Mouse (Mus musculus): ENCODE measurements around the gene Pigr. TPM values are rescaled to one million over a fixed set of nuclear protein-coding genes. Genes with fewer than 3 reads are reported as not detected.
A peak's percentile ranks its signal among the peaks of the same experiment; 100 is the strongest.

Pigr gene
- polyA plus RNA-seq, 1 experiment from 2014 or later = 0.46 TPM

DNA sequence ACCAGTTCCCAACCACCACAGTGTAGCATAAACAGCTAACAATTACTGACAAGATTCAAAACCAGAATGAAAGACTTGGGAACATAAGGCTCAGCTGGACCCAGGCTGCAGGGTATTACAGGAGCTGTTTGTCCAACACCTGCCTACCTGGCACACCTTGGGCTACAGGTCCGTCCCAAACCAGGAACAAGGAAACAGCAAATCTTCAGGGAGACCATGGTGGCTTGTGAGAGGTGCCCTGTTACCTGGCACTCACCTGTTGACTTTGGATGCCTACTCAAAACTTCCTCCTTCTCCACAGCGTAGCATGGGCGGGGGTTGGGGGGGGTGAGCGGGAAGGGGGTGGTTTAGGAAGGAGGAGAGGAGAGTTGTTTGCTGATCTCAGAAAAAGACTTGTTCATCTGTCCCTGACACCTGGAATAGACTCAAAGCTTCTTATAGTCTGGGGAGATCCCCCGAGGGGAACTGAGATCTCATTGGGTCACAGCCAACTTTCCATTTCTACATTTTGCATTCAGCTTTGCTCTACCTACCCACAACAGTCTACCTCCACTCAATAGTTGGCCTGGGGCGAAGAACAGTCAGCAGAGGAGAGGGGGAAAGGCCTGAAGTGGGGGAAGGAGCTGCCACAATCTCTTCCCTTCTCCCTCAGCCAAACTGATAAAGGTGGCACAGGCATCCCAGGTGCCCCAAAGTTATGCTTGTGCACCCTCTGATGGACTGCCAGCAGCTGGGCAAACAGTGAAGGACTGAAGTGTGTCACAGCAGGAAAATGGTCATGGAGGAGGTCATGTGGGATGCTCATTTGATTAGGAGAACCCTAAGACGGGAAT, 6.0 kb upstream of the Pigr start:
- H3K36me3 ChIP-seq (ENCODE audit: control insufficient read depth, insufficient read depth) = no peaks in the 10 kb centered on the region
- no peak overlapping the region for H3K4me2 ChIP-seq (ENCODE audit: low read depth, low read length)
- no peak overlapping the region for H3K27ac ChIP-seq (ENCODE audit: low read length)
- no peaks in the 10 kb centered on the region for H3K4me1 ChIP-seq (ENCODE audit: control insufficient read depth, insufficient read depth, low read length)
- no peak overlapping the region for H3K9ac ChIP-seq (ENCODE audit: low read length)
- no peaks in the 10 kb centered on the region for H3K27me3 ChIP-seq (ENCODE audit: control insufficient read depth, insufficient read depth, low read length)
- no peaks in the 10 kb centered on the region for H3K9me3 ChIP-seq (replicated peaks; ENCODE audit: control insufficient read depth, low read length)
- no peak for ATAC-seq (replicated peaks; ENCODE audit: extremely low read depth, insufficient read depth, low FRiP score)
- 82% methylated on average over 7 of the region's 7 CpGs for WGBS
- H3K4me3 ChIP-seq (ENCODE audit: low read length) = no peak overlapping the region

DNA sequence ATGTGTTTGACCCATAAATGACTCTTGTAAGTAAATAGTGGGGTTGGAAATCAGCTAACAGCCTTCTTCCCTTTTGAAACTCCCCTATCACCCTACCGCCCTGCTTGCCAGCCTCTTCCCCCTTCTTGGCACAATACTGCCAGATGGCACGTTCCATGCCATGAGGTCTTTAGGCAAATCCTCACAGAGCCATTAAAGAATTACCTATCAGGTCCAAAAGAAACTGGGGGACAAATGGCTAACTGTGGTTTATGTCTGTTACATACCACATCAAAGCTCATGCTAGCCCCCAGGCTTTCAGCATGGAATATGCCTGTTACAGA, 5.4 kb upstream of the Pigr start:
- Histone ChIP-seq H3K27ac (ENCODE audit: low read length) (no peak overlapping the region), H3K9ac (ENCODE audit: low read length) (no peak overlapping the region), H3K36me3 (ENCODE audit: control insufficient read depth, insufficient read depth) (no peaks in the 10 kb centered on the region), H3K9me3 (replicated peaks; ENCODE audit: control insufficient read depth, low read length) (no peaks in the 10 kb centered on the region), H3K27me3 (ENCODE audit: control insufficient read depth, insufficient read depth, low read length) (no peaks in the 10 kb centered on the region), H3K4me2 (ENCODE audit: low read depth, low read length) (no peak overlapping the region), H3K4me1 (ENCODE audit: control insufficient read depth, insufficient read depth, low read length) (no peaks in the 10 kb centered on the region), H3K4me3 (ENCODE audit: low read length) (no peak overlapping the region)
- WGBS = 73% methylated on average over 2 of the region's 2 CpGs
- no peak for ATAC-seq (replicated peaks; ENCODE audit: extremely low read depth, insufficient read depth, low FRiP score)

DNA sequence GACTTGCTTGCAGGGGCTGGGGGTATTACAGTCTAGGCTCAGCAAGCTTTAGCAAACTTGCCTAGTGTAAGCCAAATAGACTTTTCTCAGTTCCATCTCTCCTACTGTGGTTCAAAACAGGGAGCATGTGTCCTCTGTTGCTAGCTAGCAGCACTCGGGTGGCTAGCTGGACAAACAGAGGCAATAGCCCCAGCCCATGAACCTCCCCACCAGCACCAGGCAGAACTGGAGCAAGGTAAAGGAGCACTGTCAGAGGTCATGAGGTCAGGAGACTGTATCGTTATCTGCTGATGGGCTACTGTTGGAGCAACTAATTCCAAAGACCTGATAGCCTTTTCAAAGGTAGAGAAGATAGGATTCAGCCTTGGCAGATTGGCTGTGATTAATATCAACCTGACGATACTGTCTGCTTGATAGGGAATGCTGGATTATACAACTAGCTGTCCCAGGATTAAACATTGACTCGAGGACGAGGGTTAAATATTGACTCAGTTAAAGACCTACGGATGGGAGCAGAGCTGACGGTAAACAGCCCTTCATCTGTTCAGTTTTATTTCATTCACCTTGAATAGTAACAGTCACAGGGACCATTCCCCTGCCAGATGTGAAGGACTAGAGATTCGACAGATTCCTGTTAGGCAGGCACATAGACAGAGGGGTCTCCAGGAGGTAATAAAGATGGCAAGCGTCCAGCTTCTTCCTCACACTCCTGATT, 4.4 kb upstream of the Pigr start:
- H3K4me1 ChIP-seq (ENCODE audit: control insufficient read depth, insufficient read depth, low read length) = no peaks in the 10 kb centered on the region
- H3K36me3 ChIP-seq (ENCODE audit: control insufficient read depth, insufficient read depth) = no peaks in the 10 kb centered on the region
- no peak overlapping the region for H3K4me2 ChIP-seq (ENCODE audit: low read depth, low read length)
- H3K9ac ChIP-seq (ENCODE audit: low read length) = no peak overlapping the region
- no peaks in the 10 kb centered on the region for H3K9me3 ChIP-seq (replicated peaks; ENCODE audit: control insufficient read depth, low read length)
- H3K27me3 ChIP-seq (ENCODE audit: control insufficient read depth, insufficient read depth, low read length) = no peaks in the 10 kb centered on the region
- no peak overlapping the region for H3K4me3 ChIP-seq (ENCODE audit: low read length)
- no peak for ATAC-seq (replicated peaks; ENCODE audit: extremely low read depth, insufficient read depth, low FRiP score)
- 75% methylated on average over 9 of the region's 9 CpGs for WGBS
- H3K27ac ChIP-seq (ENCODE audit: low read length) = no peak overlapping the region

DNA sequence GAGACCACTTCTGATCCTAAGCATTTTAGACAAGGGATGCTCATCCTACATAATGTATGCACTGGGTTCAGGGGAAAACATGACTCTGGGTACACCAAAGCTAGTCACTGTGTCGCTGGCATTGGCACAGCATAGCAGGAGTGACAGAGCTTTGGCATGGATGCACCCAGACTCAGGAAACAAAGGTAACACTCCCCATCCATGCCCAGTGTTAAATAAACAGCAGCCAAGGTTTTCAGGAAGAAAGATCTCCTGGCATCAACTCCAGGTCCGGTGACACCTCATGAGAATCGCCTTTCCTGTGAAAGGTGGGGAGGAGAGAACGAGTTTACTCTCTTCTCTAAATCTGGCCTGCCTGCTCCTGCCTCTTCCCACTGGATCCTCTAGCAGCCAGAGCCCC, 2.2 kb downstream of the Pigr start:
- Histone ChIP-seq H3K36me3 (ENCODE audit: control insufficient read depth, insufficient read depth) (no peaks in the 10 kb centered on the region), H3K9ac (ENCODE audit: low read length) (no peak overlapping the region), H3K4me2 (ENCODE audit: low read depth, low read length) (no peak overlapping the region), H3K4me3 (ENCODE audit: low read length) (no peak overlapping the region), H3K4me1 (ENCODE audit: control insufficient read depth, insufficient read depth, low read length) (peaks cover 5% of the 10 kb centered on the region), H3K9me3 (replicated peaks; ENCODE audit: control insufficient read depth, low read length) (no peaks in the 10 kb centered on the region), H3K27me3 (ENCODE audit: control insufficient read depth, insufficient read depth, low read length) (no peaks in the 10 kb centered on the region), H3K27ac (ENCODE audit: low read length) (no peak overlapping the region)
- ATAC-seq (replicated peaks; ENCODE audit: extremely low read depth, insufficient read depth, low FRiP score) = no peak
- 76% methylated on average over 4 of the region's 4 CpGs for WGBS

DNA sequence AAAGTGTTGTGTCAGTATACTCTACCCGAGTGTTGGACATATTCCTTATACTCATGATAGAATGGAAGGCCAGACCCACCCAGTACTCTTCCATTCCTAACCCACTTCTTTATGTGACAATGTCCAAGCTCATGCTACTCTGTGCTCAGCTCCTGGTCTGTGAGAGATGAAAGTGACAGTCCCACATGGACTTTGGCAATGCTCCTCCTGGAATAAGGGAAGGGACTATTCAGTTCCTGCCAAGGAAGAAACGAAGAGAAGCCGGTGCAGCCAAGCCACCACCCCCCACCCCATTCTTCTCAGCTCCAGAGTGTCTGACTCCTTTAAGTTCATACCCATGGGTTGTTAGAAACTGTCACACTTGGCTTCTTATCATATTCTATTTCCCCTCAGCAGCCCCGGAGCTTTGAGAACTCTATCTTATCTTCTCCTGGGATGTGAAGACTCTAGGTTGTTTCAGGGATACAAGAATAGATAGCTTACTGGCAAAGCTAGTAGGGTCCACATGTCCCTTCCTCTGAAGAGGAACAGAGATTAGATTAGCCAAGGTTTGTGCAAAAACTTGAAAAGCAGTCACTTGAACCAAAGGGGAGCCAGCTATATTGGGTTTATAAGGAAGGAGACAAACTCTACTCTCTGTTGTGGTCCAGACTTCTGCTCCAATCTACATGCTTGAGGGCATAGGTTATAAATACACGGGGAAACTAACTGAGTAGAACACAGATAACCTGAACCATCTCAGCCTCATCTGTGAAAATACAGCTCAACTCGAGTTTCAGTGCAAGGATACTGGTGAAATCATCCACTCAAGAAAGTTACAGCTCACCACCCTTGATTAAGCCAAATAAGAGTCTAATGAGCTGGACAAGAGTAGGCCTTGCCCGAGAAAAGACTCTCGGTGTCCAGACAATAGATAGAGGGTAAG, 3.7 kb downstream of the Pigr start:
- H3K9me3 ChIP-seq (replicated peaks; ENCODE audit: control insufficient read depth, low read length) = no peaks in the 10 kb centered on the region
- peak; percentile 55 for ATAC-seq (replicated peaks; ENCODE audit: extremely low read depth, insufficient read depth, low FRiP score)
- H3K4me3 ChIP-seq (ENCODE audit: low read length) = no peak overlapping the region
- H3K36me3 ChIP-seq (ENCODE audit: control insufficient read depth, insufficient read depth) = no peaks in the 10 kb centered on the region
- 38% methylated on average over 8 of the region's 8 CpGs for WGBS
- H3K4me2 ChIP-seq (ENCODE audit: low read depth, low read length) = no peak overlapping the region
- H3K27me3 ChIP-seq (ENCODE audit: control insufficient read depth, insufficient read depth, low read length) = no peaks in the 10 kb centered on the region
- no peak overlapping the region for H3K9ac ChIP-seq (ENCODE audit: low read length)
- peaks cover 5% of the 10 kb centered on the region for H3K4me1 ChIP-seq (ENCODE audit: control insufficient read depth, insufficient read depth, low read length)
- no peak overlapping the region for H3K27ac ChIP-seq (ENCODE audit: low read length)

DNA sequence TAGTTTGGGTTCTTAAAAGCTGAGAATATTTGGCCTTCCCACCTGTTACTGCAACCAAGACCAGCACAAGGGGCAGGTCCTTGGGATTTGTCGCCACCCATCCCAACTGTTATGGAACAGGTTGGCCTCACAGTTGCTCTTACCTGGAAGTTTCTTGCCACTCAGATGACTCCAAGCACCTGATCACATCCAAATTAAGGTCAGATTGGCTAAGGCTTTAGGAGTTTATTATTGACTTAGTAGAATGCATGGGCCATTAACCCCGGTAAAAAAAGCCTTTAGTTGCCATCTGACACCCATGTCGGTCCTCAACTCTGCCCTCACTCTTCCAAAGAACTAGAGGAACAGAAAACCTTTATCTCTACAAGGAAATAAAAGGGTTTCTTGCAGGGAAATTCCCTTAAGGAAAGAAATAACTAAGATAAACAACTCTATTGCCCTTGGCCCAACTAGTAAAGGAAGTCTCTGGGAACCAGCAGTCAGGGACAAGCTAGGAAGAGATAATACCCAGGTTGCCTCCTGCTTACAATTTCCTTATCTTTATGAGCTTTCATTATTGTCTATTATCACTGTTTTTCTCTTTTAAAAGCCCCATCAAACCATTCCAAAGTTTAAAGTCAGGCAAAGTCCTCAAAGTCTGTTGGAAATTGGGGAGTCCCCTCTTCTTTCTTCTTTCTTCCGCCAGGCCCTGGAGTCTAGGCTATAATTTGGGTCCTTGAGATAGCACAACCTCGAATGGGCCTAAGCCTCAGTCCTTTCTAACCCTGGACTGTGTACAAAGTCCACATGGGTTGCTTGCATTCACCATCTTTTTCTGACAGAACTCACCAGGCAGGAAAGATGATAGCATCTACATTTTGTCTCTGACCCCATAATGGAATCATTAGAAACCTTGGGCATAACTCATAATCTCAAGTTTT, 6.0 kb downstream of the Pigr start:
- H3K4me2 ChIP-seq (ENCODE audit: low read depth, low read length) = no peak overlapping the region
- 67% methylated on average over 5 of the region's 5 CpGs for WGBS

DNA sequence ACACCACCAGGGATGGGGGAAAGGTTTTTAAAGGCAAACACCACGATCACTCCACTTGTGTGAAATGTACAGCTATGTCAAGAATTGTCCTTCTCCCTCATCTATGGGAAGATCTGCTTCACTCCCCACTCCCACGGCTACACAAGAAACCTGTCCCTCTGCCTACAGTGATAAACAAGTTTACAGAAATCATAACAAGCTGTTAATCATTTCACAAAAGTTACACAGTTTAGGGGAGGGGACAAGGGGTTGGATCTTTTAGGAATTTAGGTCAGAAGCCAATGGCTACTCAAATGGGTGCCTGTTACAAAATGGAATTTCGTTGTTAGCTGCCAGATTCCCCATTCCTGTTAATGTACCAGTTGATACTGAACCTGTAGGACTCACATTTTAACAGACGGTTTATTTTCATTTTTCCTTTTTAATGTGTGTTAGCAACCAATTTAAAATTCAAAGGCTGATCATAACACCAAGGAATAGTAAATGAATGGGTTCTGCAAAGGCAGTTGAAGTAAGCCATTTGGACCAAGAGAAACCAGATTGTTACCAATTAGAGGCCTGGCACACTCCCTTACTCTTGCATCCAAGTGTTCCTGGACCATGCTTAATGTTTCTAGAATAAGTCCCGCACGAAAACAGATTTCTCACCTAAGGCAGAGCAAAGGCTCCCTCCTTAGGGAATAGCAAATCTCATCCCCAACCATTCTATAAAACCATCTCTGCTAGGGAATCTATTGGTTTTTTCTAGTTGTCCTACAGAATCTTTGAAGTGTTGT, 8.9 kb downstream of the Pigr start:
- Histone ChIP-seq H3K4me2 (ENCODE audit: low read depth, low read length) (no peak overlapping the region), H3K9ac (ENCODE audit: low read length) (no peak overlapping the region), H3K4me3 (ENCODE audit: low read length) (no peak overlapping the region), H3K36me3 (ENCODE audit: control insufficient read depth, insufficient read depth) (no peaks in the 10 kb centered on the region), H3K9me3 (replicated peaks; ENCODE audit: control insufficient read depth, low read length) (no peaks in the 10 kb centered on the region), H3K27ac (ENCODE audit: low read length) (no peak overlapping the region), H3K27me3 (ENCODE audit: control insufficient read depth, insufficient read depth, low read length) (no peaks in the 10 kb centered on the region), H3K4me1 (ENCODE audit: control insufficient read depth, insufficient read depth, low read length) (peaks cover under 1% of the 10 kb centered on the region; the same call in 1 of the 2 replicates)
- WGBS = 81% methylated on average over 6 of the region's 6 CpGs
- ATAC-seq (replicated peaks; ENCODE audit: extremely low read depth, insufficient read depth, low FRiP score) = no peak

More for the DNA sequence above, 6.0 kb downstream of the Pigr start:
- Histone ChIP-seq H3K4me3 (ENCODE audit: low read length) (no peak overlapping the region), H3K4me1 (ENCODE audit: control insufficient read depth, insufficient read depth, low read length) (peaks cover 5% of the 10 kb centered on the region), H3K36me3 (ENCODE audit: control insufficient read depth, insufficient read depth) (no peaks in the 10 kb centered on the region), H3K27ac (ENCODE audit: low read length) (no peak overlapping the region), H3K27me3 (ENCODE audit: control insufficient read depth, insufficient read depth, low read length) (no peaks in the 10 kb centered on the region), H3K9ac (ENCODE audit: low read length) (no peak overlapping the region), H3K9me3 (replicated peaks; ENCODE audit: control insufficient read depth, low read length) (no peaks in the 10 kb centered on the region)
- no peak for ATAC-seq (replicated peaks; ENCODE audit: extremely low read depth, insufficient read depth, low FRiP score)

DNA sequence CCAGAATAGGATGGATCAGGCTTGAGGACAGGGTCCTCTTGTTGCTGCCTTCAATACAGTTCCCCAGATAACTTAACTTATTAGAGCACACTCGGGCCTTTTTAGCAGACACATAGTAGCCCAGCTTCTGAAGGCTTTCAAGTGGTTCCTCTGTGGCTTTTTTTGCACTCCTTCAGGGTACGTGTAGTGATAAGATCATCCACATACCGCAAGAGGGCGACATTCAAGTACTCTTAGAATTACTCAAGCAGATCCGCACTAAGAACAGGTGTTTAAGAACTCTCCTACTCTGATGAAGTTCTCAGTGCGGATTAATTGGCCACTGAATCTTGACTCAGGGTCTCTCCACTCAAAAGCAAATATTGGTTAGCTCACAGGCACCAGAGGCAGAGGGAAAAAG, 11.8 kb downstream of the Pigr start:
- 47% methylated on average over 6 of the region's 6 CpGs for WGBS
- no peaks in the 10 kb centered on the region; the same call in 1 of the 2 replicates for H3K4me1 ChIP-seq (ENCODE audit: control insufficient read depth, insufficient read depth, low read length)
- no peaks in the 10 kb centered on the region for H3K36me3 ChIP-seq (ENCODE audit: control insufficient read depth, insufficient read depth)

More for the DNA sequence above, 11.8 kb downstream of the Pigr start:
- no peak overlapping the region for H3K27ac ChIP-seq (ENCODE audit: low read length)
- no peak for ATAC-seq (replicated peaks; ENCODE audit: extremely low read depth, insufficient read depth, low FRiP score)
- no peak overlapping the region for H3K4me2 ChIP-seq (ENCODE audit: low read depth, low read length)
- no peak overlapping the region for H3K9ac ChIP-seq (ENCODE audit: low read length)
- H3K27me3 ChIP-seq (ENCODE audit: control insufficient read depth, insufficient read depth, low read length) = no peaks in the 10 kb centered on the region
- H3K9me3 ChIP-seq (replicated peaks; ENCODE audit: control insufficient read depth, low read length) = no peaks in the 10 kb centered on the region
- H3K4me3 ChIP-seq (ENCODE audit: low read length) = no peak overlapping the region
